Mouse (Mus musculus) lung, postnatal 14 days (tissue): ENCODE results near the gene Cenpe.
A peak's percentile ranks its signal among the peaks of the same experiment; 100 is the strongest.
"Not testable (repeated sequence)": the region's sequence is repeated elsewhere in the genome, so short reads cannot be mapped to it uniquely, and the experiment has no call there.

Experiments used
- DNase-seq: peaks from one replicate; pipeline ENCODE4 v3.0.0; 2021

The Cenpe gene

GRCm38 (mm10) chr3:135211805-135212657, at the start of gene Cenpe:
TSS of gene Cenpe (plus strand) at chr3:135212537.
- peak; percentile 93 for DNase-seq

- DNase-seq = no peak
These were observed 40.4 kb upstream of the Cenpe start for GRCm38 (mm10) chr3:135171898-135172446.

GRCm38 (mm10) chr3:135191861-135192260, 20.5 kb upstream of the Cenpe start:
- DNase-seq = no peak

GRCm38 (mm10) chr3:135198051-135198450, 14.3 kb upstream of the Cenpe start:
- DNase-seq = not testable (repeated sequence)

- DNase-seq = no peak
These were observed 11.7 kb upstream of the Cenpe start for GRCm38 (mm10) chr3:135200409-135201303.

GRCm38 (mm10) chr3:135206621-135207020, 5.7 kb upstream of the Cenpe start:
- peak; percentile 17 for DNase-seq

- no peak for DNase-seq
These were observed 467 bp downstream of the Cenpe start for GRCm38 (mm10) chr3:135212658-135213350.

GRCm38 (mm10) chr3:135232058-135232457, 19.7 kb downstream of the Cenpe start:
- no peak for DNase-seq

GRCm38 (mm10) chr3:135232462-135232861, 20.1 kb downstream of the Cenpe start:
- no peak for DNase-seq

- DNase-seq = no peak
These were observed 33.4 kb downstream of the Cenpe start for GRCm38 (mm10) chr3:135245733-135246132.

GRCm38 (mm10) chr3:135246828-135247227, 34.5 kb downstream of the Cenpe start:
- DNase-seq = no peak

- DNase-seq = no peak
These were observed 36.8 kb downstream of the Cenpe start for GRCm38 (mm10) chr3:135249104-135249503.

GRCm38 (mm10) chr3:135251825-135252224, 39.5 kb downstream of the Cenpe start:
- no peak for DNase-seq

GRCm38 (mm10) chr3:135254784-135255183, 42.4 kb downstream of the Cenpe start:
- DNase-seq = no peak

GRCm38 (mm10) chr3:135258919-135259318, 46.6 kb downstream of the Cenpe start:
- DNase-seq = no peak

- no peak for DNase-seq
These were observed 47.9 kb downstream of the Cenpe start for GRCm38 (mm10) chr3:135260233-135260632.

GRCm38 (mm10) chr3:135268616-135269015, 56.3 kb downstream of the Cenpe start:
- DNase-seq = no peak

- DNase-seq = no peak
These were observed 57.2 kb downstream of the Cenpe start for GRCm38 (mm10) chr3:135269391-135269990.

- no peak for DNase-seq
These were observed 60.3 kb downstream of the Cenpe start for GRCm38 (mm10) chr3:135272627-135273026.

- DNase-seq = peak; percentile 18
These were observed 60.7 kb downstream of the Cenpe start for GRCm38 (mm10) chr3:135273047-135273446.

- no peak for DNase-seq
These were observed 67.8 kb downstream of the Cenpe start for GRCm38 (mm10) chr3:135280160-135280559.
